7 mouse cellular contexts compared by ENCODE assay signal in the genomic region with DNA sequence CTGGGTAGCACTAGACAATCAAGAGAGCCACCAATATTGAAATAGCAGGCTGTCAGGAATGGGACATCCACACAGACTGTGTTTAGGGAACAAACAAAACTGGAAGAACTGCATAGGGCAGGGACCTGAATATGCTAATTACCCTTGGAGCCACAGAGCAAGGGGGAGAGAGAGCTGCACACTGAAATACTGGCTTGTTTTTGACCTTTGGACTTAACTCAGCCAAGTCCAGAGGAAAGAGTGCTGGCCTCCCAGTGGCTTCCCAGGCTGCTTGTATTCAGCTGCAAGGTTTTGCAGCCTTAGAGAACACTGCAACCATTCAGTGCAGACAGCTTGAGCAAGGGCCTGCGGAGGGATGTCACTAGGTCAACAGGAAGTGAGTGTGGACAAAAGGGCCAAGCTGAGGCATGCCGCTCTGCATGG.
DNase-seq lines count a peak whose midpoint lies in the region; ATAC-seq lines count a peak whose summit lies in the region.

No protein-coding gene starts in this region.

- H3K4me2 ChIP-seq in midbrain, embryonic 16.5 days (ENCODE audit: low read length): no peak overlapping the region

- ATAC-seq in midbrain, embryonic 16.5 days: peak; percentile 42; the same call in 1 of the 2 replicates

- DNase-seq in urinary bladder, adult 2 months (ENCODE audit: low spot score): peak; percentile 43
- DNase-seq in urinary bladder, postnatal 10 days (ENCODE audit: low spot score): no peak
- peak; percentile 35 to 40 for DNase-seq in heart, postnatal 10 days
- DNase-seq in large intestine, adult 2 months (ENCODE audit: low read depth, low spot score): peak; percentile 29
- DNase-seq in ovary, postnatal 10 days (ENCODE audit: low spot score): no peak
- DNase-seq in spleen, adult 18-20 months: no peak

- 20% methylated on average over 2 of the region's 2 CpGs for WGBS in large intestine, adult 2 months
- 20% methylated on average over 2 of the region's 2 CpGs for WGBS in midbrain, embryonic 16.5 days

- no peaks in the 10 kb centered on the region for H3K36me3 ChIP-seq in midbrain, embryonic 16.5 days (ENCODE audit: control insufficient read depth, insufficient read depth, low read length)

- H3K27me3 ChIP-seq in midbrain, embryonic 16.5 days (ENCODE audit: control insufficient read depth, insufficient read depth, low read depth, low read length): no peaks in the 10 kb centered on the region

- intact Hi-C loops in heart, postnatal 10 days (cut with DNase I): no loop called here

- no peak overlapping the region for H3K9ac ChIP-seq in midbrain, embryonic 16.5 days (ENCODE audit: low read depth, low read length)

- H3K9me3 ChIP-seq in midbrain, embryonic 16.5 days (replicated peaks; ENCODE audit: control insufficient read depth, low read length, poor library complexity, severe bottlenecking): no peaks in the 10 kb centered on the region

- peaks cover 11% of the 10 kb centered on the region for H3K4me1 ChIP-seq in midbrain, embryonic 16.5 days (ENCODE audit: control insufficient read depth, insufficient read depth, low read length)

- no peak overlapping the region for H3K4me3 ChIP-seq in midbrain, embryonic 16.5 days (ENCODE audit: low read depth, low read length)

- H3K27ac ChIP-seq in midbrain, embryonic 16.5 days (ENCODE audit: low read length): peak overlapping the region; percentile 55; the same call in 1 of the 2 replicates

Comparison
In these comparisons a context has a peak if more than half of its experiments do, and no peak if none do; other contexts are left out.
1. DNase-seq: peak in urinary bladder, adult 2 months (single experiment), heart, postnatal 10 days (2 of 2) and large intestine, adult 2 months (single experiment); none in urinary bladder, postnatal 10 days (single experiment), ovary, postnatal 10 days (single experiment) and spleen, adult 18-20 months (0 of 2).